Mouse (Mus musculus): ENCODE data around the gene Efna5. TPM values are rescaled to one million over a fixed set of nuclear protein-coding genes. Genes with fewer than 3 reads are reported as not detected.

Efna5 gene
- polyA plus RNA-seq, 1 experiment: 2.8 TPM

DNA sequence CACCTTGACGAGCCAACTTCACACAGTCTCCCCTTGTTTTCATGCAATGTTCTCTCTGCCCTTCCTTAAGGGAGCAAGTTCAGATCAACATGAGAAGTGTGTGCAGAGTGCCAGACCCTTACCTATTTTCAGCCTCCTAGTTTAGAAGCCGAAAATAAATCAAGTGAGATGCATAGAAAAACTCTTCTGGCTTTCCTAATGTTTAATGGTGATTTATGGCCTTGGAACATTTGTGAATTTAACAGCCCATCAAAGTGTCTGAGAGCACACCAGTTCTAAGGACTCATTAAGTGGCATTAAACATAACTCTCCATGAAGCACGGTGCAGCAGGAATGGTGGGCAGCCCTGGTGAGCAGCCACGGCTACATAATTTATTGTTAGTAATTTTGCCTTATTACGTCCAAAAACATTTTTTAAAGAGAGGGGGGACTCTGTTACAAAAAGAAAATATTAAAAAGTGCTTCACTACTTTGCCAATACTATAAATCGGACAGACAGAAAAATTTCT, 44.5 kb downstream of the Efna5 start:
- Histone ChIP-seq H3K4me3 (no peak overlapping the region), H3K36me3 (ENCODE audit: control insufficient read depth, insufficient read depth) (no peaks in the 10 kb centered on the region), H3K79me2 (ENCODE audit: control insufficient read depth, insufficient read depth) (peaks cover 7% of the 10 kb centered on the region), H3ac (ENCODE audit: control insufficient read depth, insufficient read length) (no peak overlapping the region), H3K27me3 (ENCODE audit: control insufficient read depth, insufficient read depth, insufficient read length) (no peaks in the 10 kb centered on the region), H3K4me2 (ENCODE audit: low read depth) (no peak overlapping the region)
- no peak for TF ChIP-seq MYOD1 (IDR thresholded peaks at IDR 0.05; ENCODE audit: control insufficient read depth in 1 of 3, insufficient read length in 2 of 3, low read depth in 2 of 3)
- no peak for TF ChIP-seq E2F4 (IDR thresholded peaks at IDR 0.05; ENCODE audit: insufficient read depth)
- no peak for TF ChIP-seq MAX (IDR thresholded peaks at IDR 0.05; ENCODE audit: low read depth)
- TF ChIP-seq MYOG (IDR thresholded peaks at IDR 0.05; ENCODE audit: control insufficient read depth in 1 of 3, insufficient read depth in 1 of 3, insufficient read length in 2 of 3, low read depth in 2 of 3): no peak

DNA sequence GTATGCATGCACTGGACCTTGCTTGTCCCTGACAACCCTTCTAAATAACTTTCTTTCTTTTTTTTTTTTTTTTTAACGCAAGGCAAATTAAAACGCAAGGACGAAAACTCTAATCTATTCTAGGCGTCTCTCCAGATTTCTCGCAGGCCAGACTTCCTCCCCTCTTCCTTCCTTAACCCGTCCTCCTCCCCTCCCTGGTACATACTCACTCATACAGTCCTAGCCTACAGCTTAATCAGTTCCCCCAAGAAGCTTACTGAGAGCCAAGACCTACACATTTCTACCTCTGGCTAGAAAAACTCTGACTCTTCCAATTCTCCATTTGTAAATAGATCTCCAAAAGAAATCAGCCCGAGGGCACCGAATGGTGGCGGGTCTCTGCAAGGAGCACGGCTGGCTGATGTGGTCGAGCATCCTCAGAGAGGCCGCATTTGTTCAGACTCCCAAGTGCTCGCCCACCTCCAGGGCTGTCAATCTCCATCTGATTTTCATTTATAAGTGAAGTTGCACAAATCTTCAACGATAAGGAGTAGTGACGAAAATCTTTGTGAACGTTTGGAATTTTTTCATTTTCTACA, 48.5 kb downstream of the Efna5 start:
- peaks cover 7% of the 10 kb centered on the region for H3K79me2 ChIP-seq (ENCODE audit: control insufficient read depth, insufficient read depth)
- no peaks in the 10 kb centered on the region for H3K36me3 ChIP-seq (ENCODE audit: control insufficient read depth, insufficient read depth)
- H3K4me3 ChIP-seq: no peak overlapping the region
- H3ac ChIP-seq (ENCODE audit: control insufficient read depth, insufficient read length): no peak overlapping the region
- no peaks in the 10 kb centered on the region for H3K27me3 ChIP-seq (ENCODE audit: control insufficient read depth, insufficient read depth, insufficient read length)
- no peak overlapping the region for H3K4me2 ChIP-seq (ENCODE audit: low read depth)
- TF ChIP-seq TCF3 (IDR thresholded peaks at IDR 0.05; ENCODE audit: insufficient read length, low read depth): no peak
- no peak for TF ChIP-seq MAX (IDR thresholded peaks at IDR 0.05; ENCODE audit: low read depth)
- no peak for TF ChIP-seq USF1 (IDR thresholded peaks at IDR 0.05; ENCODE audit: low read depth)
- no peak for TF ChIP-seq MYOD1 (IDR thresholded peaks at IDR 0.05; ENCODE audit: control insufficient read depth in 1 of 3, insufficient read length in 2 of 3, low read depth in 2 of 3)
- no peak for TF ChIP-seq E2F4 (IDR thresholded peaks at IDR 0.05; ENCODE audit: insufficient read depth)
- TF ChIP-seq CEBPB (IDR thresholded peaks at IDR 0.05; ENCODE audit: insufficient read depth, poor library complexity, severe bottlenecking): no peak
- TF ChIP-seq MYOG (IDR thresholded peaks at IDR 0.05; ENCODE audit: control insufficient read depth in 1 of 3, insufficient read depth in 1 of 3, insufficient read length in 2 of 3, low read depth in 2 of 3): no peak
- no peak for TF ChIP-seq TCF12 (IDR thresholded peaks at IDR 0.05; ENCODE audit: insufficient read depth, poor library complexity, severe bottlenecking)
- TF ChIP-seq POLR2AphosphoS2 (IDR thresholded peaks at IDR 0.05; ENCODE audit: insufficient read length, low read depth): no peak
- TF ChIP-seq SRF (IDR thresholded peaks at IDR 0.05; ENCODE audit: control insufficient read depth, insufficient read length, low read depth): no peak
- TF ChIP-seq REST (IDR thresholded peaks at IDR 0.05; ENCODE audit: insufficient read depth, insufficient read length): no peak
- TF ChIP-seq POLR2A (IDR thresholded peaks at IDR 0.05; ENCODE audit: insufficient read length, low read depth): no peak

DNA sequence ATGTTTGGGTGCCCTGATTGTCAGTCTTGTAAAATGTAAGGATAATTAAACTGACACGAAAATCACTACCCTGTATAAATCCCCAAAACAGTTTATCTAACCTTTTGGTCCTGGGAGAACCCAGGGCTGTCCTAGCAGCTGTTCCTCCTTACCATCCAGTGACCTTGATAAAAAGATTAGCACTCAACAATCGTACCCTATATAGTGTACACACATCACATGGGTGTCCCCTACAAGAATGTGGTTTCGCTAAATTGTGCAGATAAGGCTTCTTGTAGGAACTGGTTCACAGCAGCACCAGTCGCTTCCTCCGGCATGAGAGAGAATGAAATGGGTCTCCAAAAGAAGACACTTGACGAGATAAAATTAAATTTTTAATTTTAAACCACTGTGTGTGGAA, 53.6 kb downstream of the Efna5 start:
- Histone ChIP-seq H3K4me2 (ENCODE audit: low read depth) (no peak overlapping the region), H3ac (ENCODE audit: control insufficient read depth, insufficient read length) (no peak overlapping the region), H3K27me3 (ENCODE audit: control insufficient read depth, insufficient read depth, insufficient read length) (no peaks in the 10 kb centered on the region), H3K36me3 (ENCODE audit: control insufficient read depth, insufficient read depth) (no peaks in the 10 kb centered on the region), H3K4me3 (no peak overlapping the region), H3K79me2 (ENCODE audit: control insufficient read depth, insufficient read depth) (peaks cover 10% of the 10 kb centered on the region)
- TF ChIP-seq TCF3 (IDR thresholded peaks at IDR 0.05; ENCODE audit: insufficient read length, low read depth): no peak
- no peak for TF ChIP-seq MYOG (IDR thresholded peaks at IDR 0.05; ENCODE audit: control insufficient read depth in 1 of 3, insufficient read depth in 1 of 3, insufficient read length in 2 of 3, low read depth in 2 of 3)
- no peak for TF ChIP-seq POLR2AphosphoS2 (IDR thresholded peaks at IDR 0.05; ENCODE audit: insufficient read length, low read depth)
- TF ChIP-seq E2F4 (IDR thresholded peaks at IDR 0.05; ENCODE audit: insufficient read depth): no peak
- TF ChIP-seq POLR2A (IDR thresholded peaks at IDR 0.05; ENCODE audit: insufficient read length, low read depth): no peak
- TF ChIP-seq MYOD1 (IDR thresholded peaks at IDR 0.05; ENCODE audit: control insufficient read depth in 1 of 3, insufficient read length in 2 of 3, low read depth in 2 of 3): no peak
- TF ChIP-seq REST (IDR thresholded peaks at IDR 0.05; ENCODE audit: insufficient read depth, insufficient read length): no peak
- no peak for TF ChIP-seq TCF12 (IDR thresholded peaks at IDR 0.05; ENCODE audit: insufficient read depth, poor library complexity, severe bottlenecking)
- no peak for TF ChIP-seq USF1 (IDR thresholded peaks at IDR 0.05; ENCODE audit: low read depth)
- TF ChIP-seq SRF (IDR thresholded peaks at IDR 0.05; ENCODE audit: control insufficient read depth, insufficient read length, low read depth): no peak
- no peak for TF ChIP-seq CEBPB (IDR thresholded peaks at IDR 0.05; ENCODE audit: insufficient read depth, poor library complexity, severe bottlenecking)
- TF ChIP-seq MAX (IDR thresholded peaks at IDR 0.05; ENCODE audit: low read depth): no peak

GRCm38 (mm10) chr17:62821219-62821618, 59.9 kb downstream of the Efna5 start:
- no peaks in the 10 kb centered on the region for H3K36me3 ChIP-seq (ENCODE audit: control insufficient read depth, insufficient read depth)
- H3ac ChIP-seq (ENCODE audit: control insufficient read depth, insufficient read length): no peak overlapping the region
- no peak overlapping the region for H3K4me3 ChIP-seq
- TF ChIP-seq MYOG (IDR thresholded peaks at IDR 0.05; ENCODE audit: control insufficient read depth in 1 of 3, insufficient read depth in 1 of 3, insufficient read length in 2 of 3, low read depth in 2 of 3): no peak
- no peak for TF ChIP-seq CEBPB (IDR thresholded peaks at IDR 0.05; ENCODE audit: insufficient read depth, poor library complexity, severe bottlenecking)
- no peak for TF ChIP-seq MAX (IDR thresholded peaks at IDR 0.05; ENCODE audit: low read depth)
- no peak for TF ChIP-seq TCF3 (IDR thresholded peaks at IDR 0.05; ENCODE audit: insufficient read length, low read depth)
- TF ChIP-seq USF1 (IDR thresholded peaks at IDR 0.05; ENCODE audit: low read depth): no peak
- no peak for TF ChIP-seq E2F4 (IDR thresholded peaks at IDR 0.05; ENCODE audit: insufficient read depth)
- TF ChIP-seq POLR2AphosphoS2 (IDR thresholded peaks at IDR 0.05; ENCODE audit: insufficient read length, low read depth): no peak
- TF ChIP-seq REST (IDR thresholded peaks at IDR 0.05; ENCODE audit: insufficient read depth, insufficient read length): no peak
- no peak for TF ChIP-seq MYOD1 (IDR thresholded peaks at IDR 0.05; ENCODE audit: control insufficient read depth in 1 of 3, insufficient read length in 2 of 3, low read depth in 2 of 3)
- no peak for TF ChIP-seq SRF (IDR thresholded peaks at IDR 0.05; ENCODE audit: control insufficient read depth, insufficient read length, low read depth)
- TF ChIP-seq POLR2A (IDR thresholded peaks at IDR 0.05; ENCODE audit: insufficient read length, low read depth): no peak
- TF ChIP-seq TCF12 (IDR thresholded peaks at IDR 0.05; ENCODE audit: insufficient read depth, poor library complexity, severe bottlenecking): no peak
- no peaks in the 10 kb centered on the region for H3K27me3 ChIP-seq (ENCODE audit: control insufficient read depth, insufficient read depth, insufficient read length)
- no peak overlapping the region for H3K4me2 ChIP-seq (ENCODE audit: low read depth)
- H3K79me2 ChIP-seq (ENCODE audit: control insufficient read depth, insufficient read depth): peaks cover 10% of the 10 kb centered on the region
